Mouse (Mus musculus) testis, postnatal 14 days (tissue): ENCODE results near the gene 1700067K01Rik.

ENCODE experiments used
- DNase-seq: peaks from one replicate; pipeline ENCODE4 v3.0.0; 2021; ENCODE audit warnings: low spot score

1700067K01Rik gene

GRCm38 (mm10) chr8:84053229-84053628 lies 51.9 kb downstream of the 1700067K01Rik start:
- DNase-seq = no peak
